Mouse (Mus musculus) naive thymus-derived CD4-positive, alpha-beta T cell, adult 2 months (primary cell): ENCODE data around the gene Cdc6.

Experiments used
- DNase-seq: peaks from one replicate; pipeline ENCODE4 v3.0.0-alpha.2; 2011; ENCODE audit warnings: low read depth

Cdc6 gene

DNA sequence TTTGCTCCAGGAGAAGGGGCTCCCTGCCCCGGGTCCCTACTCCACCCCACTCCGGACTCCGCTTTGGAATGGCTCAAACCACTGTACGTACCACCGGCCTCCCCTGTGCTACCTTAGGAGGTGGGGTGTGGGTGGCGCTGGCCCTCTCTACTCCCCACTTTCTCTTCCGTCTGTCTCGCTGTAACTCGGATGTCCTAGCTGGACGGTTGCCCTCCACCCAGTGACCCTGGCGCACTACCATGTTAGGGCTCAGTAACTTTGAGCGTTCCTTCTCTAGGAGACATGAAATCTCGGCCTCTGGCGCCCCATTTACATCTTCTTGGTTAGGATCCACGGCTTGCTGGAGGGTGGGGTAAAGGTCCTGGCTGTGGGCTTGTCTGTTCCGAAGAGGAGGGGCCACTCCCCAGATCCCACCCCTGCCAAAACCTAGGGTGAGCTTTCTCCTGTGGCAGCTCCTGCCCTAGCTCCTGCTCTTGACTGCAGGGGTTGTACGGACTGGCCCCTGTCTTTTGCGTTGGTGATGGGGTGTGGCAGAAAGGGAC is 53.5 kb downstream of the Cdc6 start:
- DNase-seq = no peak

DNA sequence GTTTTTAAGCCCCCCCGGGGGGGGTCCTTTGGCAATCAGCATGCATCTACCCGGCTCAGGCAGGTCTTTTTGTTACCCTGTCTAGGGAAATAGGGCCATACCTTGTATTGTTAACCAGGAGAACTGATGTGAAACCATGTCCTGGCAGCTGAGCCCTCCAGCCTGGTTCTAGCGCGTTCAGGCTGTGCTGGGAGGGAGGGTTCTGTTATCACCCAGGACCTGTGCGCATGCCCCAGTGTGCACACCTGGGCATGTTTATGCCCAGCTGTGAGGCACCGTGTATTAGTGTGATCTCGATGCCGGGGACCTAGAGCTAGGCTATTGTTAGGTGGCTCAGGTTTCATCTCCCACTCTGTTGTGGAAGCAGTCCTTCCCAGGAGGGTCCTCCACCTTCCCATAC is 54.2 kb downstream of the Cdc6 start:
- peak; percentile 62 for DNase-seq

DNA sequence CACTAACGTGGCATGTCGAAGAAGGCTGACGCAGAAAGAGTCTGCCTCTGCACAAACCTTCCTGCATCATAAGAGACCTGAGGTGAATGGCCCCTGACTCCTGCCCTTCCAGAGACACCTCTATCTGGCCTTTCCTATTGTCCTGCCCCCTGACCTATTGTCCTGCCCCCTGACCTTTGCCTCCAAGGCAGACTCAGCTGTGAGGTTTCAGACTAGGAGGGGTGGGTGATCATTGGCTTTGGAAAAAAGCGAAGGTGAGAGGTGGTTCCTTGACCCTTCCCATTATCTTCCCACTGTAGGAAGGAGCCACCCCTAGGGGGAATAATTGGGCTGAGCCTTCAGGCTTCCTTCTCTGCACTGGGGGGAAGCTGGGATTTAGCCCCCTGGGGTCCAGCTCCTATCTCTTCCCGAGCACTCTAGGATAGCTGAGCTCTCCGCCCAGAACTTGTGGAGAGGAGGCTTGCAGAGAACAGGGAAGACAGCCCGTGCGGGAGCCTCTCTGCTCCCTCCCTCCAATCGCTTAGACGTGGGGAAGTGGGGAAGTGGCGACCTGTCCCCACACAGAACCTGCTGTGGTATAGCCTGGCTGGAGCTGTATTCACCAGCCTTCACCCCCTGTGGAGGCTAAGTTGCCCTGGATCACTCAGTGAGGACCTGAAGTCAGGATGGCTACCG is 55.0 kb downstream of the Cdc6 start:
- DNase-seq = no peak

DNA sequence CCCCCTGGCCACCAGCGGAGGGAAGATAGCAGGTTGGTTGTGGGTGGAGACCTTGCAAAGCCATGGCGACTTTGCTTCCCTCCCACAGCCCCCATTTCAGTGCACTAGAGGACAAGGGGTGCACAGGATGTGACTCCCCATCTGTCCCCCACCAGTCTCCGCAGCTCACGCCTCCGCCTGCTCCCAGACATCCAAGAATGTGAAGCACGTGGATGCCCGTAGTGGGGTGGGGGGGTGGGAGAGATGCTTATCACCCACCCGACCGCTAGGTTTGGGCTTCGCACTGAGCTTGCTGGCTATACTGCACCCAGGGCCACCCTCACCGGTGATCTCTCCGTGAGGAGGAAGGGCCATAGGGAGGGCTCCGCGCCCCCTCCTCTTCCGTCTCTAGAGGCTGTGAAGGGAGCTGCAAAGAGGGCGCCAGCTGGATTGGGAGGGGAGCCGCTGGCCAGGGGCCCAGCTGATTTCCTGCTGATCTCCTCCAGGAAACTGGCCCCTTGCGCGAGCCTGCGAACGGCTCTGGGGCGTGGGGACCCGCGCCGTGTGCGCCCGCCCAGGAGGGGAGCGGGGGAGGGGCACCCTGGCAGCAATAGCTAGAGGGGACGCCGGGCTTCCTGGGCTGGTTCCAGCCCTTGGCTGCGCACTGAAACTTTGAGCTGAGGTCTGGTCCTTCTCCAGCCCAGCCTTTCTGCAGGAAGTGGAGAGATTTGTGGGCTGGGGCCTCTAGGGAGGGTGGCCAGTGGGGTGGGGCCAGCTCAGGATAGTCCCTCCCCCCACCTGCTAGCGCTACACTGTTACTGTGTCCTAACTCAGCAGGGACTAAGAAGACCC is 55.8 kb downstream of the Cdc6 start:
- DNase-seq = peak; percentile 73

DNA sequence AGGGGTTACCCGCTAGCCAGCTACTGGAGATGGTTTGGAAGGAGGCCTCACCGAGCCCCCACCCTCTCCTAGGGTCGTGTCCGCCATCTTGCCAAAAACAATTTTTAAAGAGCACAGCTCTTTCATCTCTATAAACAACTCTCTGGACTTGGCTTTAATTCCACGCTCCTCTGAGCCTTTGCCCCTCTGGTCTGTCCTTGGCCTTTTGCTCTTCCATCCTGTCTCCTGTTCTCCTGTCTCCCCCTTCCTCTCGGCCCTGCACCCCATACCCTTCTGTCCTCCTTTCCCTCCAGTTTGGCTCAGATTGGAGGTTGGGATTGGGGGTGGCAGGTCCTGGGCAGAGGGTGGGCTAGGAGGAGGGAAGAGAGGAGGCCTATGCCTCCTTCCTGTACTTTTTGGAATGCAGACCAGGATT is 56.6 kb downstream of the Cdc6 start:
- no peak for DNase-seq

DNA sequence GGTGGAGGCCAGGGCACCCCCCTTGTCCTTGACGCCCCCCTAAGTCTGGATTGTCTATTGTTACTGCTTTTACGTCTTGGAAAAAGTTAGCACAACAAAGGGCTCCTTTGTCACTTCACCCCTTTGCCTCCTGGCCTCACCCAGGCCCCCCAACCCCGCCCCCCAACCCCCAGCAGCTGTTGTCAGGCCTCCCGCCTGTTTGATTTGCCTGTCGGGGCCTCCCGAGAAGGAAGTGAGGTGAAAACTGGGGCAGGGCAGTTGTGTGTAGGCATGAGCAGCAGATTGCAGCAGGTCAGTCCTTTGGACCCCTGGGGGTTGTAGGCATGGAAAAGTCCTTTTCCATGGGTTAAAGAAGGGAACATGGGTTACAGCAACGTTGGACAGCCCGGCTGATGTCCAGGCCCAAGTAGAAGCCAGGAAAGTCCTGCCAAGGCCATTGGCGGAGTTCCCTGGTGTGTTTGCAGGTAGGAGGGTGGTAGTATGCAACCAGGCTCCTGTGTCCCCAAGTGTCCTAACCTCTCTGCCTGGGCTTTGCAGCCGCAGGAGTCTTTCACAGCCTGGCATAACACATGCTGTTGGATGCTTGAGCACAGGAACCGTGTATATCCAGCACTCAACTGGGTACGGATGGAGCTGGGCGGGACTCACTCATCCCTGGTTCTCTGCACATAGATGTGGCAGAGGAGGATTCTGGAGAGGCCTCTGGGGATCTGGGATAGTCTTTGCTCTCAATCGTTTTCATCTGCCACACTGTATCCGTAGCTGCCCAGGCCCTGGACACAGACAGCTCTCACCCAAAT is 57.2 kb downstream of the Cdc6 start:
- DNase-seq = peak; percentile 28

DNA sequence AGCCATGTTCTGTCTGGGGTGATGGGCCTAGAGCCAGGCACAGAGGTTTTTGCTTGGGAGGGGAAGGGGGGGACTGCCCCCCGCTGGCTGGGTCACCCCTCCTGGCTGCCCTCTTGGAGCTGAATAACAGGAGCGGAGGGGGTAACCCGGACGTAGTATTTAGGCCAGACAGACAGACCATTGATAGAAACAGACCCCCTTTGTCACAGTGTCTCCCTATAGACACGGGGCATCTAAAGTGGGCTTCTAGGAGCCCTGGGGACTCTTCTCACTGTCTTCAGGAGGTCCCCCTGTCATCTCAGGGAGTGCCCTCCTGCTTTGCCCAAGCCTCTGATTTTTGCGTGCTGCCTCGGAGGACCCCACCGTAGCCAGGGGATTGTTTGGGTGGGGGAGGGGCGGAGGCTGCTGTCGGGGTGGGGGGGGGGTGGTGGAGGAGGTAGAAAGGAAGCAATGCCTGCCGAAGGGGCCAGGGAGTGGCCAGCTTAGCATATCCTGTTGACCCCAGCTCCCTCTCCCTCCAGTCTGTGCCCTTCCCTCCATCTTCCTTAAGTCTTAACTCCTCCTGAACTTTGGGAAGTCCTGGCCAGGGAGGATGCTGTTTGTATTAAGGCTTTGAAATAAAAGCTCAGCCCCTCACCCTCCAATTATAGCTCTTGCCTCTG is 57.9 kb downstream of the Cdc6 start:
- DNase-seq = no peak

DNA sequence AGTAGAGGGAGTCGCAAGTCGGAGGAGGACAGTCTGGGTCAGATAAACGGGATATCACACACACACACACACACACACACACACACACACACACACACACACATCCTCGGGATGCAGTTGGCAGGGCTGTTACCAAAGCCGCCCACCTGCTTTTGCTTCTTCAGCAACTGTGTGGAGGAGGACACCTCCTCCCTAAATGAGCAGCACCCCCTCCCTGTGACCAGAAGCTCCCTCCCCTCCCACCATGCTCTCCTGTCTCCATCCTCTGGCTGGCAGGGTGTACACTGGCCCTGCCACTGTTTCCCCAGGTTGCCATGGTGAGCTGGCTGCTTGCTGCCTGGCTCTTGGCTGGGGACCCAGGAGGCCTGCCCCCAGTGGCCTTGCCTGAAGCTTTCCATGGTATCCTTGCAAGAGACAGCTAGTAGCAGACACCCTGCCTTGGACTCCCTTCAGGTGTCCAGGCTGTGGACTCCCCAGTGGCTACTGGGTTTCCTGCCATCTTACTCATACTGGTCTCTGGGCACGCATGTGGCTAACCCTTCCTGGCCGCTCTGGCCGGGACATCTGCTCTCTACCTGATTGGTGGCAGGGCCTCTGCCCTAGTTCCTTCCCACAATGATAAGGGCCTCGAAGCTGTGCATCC is 59.0 kb downstream of the Cdc6 start:
- peak; percentile 27 for DNase-seq

DNA sequence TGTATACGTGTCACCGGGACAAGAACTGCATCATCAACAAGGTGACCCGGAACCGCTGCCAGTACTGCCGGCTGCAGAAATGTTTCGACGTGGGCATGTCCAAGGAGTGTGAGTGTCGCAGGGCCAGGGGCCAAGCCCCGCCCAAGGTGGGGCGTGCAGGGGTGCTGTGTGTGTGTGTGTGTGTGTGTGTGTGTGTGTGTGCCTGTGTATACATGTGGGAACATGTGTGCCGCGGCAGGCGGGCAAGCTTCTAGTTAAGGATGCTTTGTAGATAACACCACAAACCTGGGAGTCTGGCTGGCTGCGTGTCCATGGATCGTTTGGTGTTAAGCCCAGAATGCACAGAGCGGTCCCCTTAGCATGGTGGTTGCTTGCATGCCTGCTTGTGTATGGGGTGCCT is 60.5 kb downstream of the Cdc6 start:
- peak; percentile 23 for DNase-seq

DNA sequence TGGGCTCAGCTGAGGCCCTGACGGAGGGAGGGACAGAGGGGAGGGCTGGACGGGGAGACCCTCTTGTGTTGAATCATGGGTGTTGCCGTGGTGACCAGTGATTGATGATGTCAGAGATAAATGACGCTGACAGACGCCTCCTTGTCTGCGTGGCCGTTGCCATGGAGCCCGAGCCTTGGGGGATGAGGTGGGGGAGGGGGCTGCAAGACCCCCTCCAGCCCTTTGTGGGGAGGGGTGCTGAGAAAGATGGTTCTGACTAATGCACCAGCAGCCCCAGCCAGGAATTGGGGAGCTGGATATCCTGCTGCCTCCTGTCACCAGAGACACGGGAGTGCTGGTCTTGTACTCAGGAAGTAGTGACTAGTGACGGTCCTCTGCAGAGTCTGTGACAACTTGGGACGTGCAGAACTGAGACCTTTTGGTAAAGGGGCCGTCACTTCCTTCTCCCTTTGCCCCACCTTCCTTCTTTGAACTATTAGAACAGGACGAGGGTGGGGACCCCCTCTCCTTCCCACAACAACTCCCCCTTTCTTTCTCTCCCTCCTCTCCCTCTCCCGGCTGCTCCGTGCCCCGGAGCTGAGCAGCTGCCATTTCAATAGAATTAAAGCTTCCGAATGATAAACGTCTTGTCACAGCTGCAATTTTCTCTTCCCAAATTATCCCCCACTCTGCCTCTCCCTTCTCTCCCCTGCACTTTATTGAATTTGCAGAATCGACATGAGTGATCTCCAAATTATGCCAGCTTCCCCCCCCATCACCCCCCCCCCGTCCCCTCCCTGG is 61.3 kb downstream of the Cdc6 start:
- DNase-seq = peak; percentile 58

DNA sequence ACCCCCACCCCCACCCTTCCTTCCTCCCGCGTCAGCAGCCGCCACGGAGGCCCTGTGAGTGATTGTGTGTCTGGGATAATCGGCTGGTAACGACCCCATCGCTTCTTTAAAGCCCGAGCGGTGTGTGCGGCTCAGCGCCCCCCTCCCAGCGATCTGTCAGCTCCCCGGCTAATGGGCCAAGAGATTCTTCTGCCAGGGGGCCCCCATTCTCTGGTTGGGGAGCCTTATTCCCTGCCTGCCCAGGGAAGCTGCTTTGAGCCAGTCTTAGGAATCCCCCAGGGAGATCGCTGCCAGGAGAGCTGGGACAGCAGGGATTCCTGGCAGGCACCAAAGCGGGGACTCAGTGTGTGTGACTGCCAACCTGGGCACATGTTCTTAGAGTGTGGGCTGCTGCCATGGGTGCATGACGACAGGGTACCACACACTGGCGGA is 61.9 kb downstream of the Cdc6 start:
- DNase-seq = peak; percentile 26

DNA sequence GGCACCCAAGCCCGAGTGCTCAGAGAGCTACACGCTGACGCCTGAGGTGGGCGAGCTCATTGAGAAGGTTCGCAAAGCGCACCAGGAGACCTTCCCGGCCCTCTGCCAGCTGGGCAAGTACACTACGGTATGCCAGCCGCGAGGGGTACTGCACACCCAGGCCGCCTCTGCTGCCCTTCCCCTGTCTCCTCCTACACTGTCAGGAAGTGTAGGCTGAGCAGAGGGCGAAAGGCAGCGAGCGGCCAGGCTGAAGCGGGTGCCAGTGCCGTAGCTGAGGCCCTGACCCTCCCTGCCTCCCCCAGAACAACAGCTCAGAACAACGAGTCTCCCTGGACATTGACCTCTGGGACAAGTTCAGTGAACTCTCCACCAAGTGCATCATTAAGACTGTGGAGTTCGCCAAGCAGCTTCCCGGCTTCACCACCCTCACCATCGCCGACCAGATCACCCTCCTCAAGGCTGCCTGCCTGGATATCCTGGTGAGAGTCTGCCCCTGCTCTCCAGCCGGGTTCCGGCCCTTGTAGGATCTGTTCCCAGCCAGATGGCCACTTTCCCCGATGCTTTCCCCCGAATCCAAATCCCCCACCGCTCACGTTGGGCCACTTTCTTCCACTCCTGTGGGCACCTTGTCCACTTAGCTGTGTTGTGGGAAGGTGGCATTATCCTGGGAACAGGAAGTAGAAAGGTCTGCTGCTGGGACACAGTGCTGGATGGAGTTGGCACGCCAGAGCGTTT is 62.8 kb downstream of the Cdc6 start:
- peak; percentile 16 for DNase-seq

DNA sequence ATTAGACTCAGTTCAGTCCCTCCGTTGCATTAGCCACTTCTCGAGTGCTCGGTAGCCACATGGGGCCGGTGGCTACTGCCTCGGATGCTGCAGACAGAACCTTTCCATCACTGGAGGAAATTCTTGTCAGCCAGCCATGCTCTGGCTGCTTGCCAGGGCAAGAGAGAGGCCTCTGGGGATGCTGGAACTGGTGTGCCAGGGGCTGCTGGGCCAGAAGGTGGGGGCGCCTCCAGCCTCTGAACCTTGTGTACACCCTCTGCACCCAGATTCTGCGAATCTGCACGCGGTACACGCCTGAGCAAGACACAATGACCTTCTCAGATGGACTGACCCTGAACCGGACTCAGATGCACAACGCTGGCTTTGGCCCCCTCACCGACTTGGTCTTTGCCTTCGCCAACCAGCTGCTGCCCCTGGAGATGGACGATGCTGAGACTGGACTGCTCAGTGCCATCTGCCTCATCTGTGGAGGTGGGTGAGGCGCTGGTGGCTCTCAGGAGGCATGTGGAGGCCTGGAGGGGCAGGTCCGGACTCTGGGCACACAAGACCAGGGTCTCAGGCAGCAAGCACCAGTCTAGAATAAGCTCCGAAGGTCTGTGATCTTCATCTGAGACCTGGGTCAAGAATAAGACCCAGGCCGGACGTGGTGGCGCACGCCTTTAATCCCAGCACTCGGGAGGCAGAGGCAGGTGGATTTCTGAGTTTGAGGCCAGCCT is 63.9 kb downstream of the Cdc6 start:
- DNase-seq = peak; percentile 29

DNA sequence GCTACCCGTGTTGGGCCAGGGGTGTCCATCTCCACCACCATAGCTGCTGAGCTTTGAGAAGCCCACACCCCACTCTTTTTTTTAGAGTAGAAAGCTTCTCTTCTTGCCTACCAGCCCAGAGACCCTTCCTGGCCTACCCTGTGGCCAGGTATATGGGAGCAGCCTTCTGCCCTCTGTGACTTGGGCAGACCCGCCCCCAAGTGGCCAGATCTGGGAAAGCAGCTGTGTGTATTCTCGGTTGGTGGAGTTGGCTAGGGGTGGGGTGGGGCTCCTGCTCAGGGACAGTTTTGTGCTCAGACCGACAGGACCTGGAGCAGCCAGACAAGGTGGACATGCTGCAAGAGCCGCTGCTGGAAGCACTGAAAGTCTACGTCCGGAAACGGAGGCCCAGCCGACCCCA is 64.6 kb downstream of the Cdc6 start:
- peak; percentile 89 for DNase-seq

DNA sequence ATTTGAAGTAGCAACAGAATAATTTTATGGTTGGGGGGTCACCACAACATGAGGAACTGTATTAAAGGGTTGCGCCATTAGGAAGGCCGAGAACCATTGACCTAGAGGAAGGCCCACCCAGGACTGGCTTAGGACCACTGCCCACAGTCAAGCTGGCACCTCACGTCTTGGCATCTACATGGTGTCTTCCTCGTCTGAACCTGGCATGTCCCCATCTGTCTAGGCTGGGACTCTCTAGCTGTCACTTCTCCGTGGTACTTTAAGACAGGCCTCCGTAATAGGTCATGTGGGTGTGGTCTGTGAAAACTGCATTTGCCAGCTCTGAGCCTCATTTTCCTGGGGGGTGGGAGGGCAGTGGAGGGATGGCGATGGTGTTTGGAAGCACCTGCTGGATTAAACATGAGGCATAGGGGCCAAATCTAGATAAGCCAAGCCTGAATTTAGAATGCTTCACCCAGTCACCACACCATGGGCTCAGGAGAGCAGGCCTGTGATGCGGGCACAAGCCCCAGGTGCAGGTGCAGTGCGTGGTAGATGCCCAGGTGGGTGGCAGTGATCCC is 65.3 kb downstream of the Cdc6 start:
- DNase-seq = peak; percentile 25
